Mouse (Mus musculus): ENCODE data around the gene Unc79.

GRCm38 (mm10) chr12:103202592-103203544, 254.2 kb downstream of the Unc79 start:
- TF ChIP-seq POLR2A (IDR thresholded peaks at IDR 0.05; ENCODE audit: insufficient read depth, low read length), result no peak
- no peak for TF ChIP-seq CTCF (IDR thresholded peaks at IDR 0.05; ENCODE audit: low read depth, low read length)
- TF ChIP-seq EP300 (IDR thresholded peaks at IDR 0.05; ENCODE audit: insufficient read depth, low read depth, low read length), result no peak

Measured in ES-Bruce4 (cell line).